Mouse (Mus musculus) right cerebral cortex, postnatal 14 days (tissue): ENCODE data around the gene Ipcef1.
A peak's percentile ranks its signal among the peaks of the same experiment; 100 is the strongest.
"Not testable (repeated sequence)": the region's sequence is repeated elsewhere in the genome, so short reads cannot be mapped to it uniquely, and the experiment has no call there.

Source experiments
- DNase-seq: peaks from one replicate; pipeline ENCODE4 v3.0.0; 2022

The Ipcef1 gene

DNA sequence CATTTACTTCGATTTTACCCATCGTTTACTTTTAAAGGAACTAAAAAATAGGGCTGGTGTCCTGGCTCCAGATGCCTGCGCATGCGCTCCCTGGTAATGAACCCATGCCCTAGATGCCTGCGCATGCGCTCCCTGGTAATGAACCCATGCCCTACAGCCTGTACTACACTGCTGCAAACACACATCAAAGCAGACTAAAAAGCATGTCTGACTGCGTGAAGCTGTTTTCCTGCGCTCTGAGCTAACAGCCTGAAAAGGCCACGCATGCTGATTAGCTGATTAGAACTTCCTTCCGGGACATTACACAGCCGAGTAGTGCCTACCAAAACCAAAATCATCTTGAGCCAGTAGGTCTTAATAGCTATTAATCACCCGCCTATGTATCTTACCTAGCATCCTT, 16.7 kb downstream of the Ipcef1 start:
- no peak for DNase-seq

- no peak for DNase-seq
Observed at GRCm38 (mm10) chr10:7033459-7033858, 18.8 kb downstream of the Ipcef1 start.

DNA sequence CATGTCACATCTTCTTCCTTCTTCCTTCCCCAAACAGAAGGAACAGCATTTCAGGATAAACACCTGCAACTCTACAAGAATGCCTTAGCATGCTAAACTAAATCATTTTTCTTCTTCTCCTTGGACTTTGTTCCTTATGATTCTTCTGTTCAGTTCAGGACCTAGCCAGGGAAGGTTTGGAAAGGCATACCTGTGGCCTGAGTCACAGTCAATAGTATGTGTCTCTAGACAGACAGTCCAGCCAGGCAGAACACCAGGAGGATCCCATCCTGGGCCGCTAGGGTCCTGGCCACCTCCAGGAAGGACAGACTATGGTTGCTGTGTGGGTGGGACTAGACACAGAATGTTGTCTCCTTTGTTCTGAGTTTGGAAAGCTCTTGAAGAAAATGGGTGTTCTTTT, 27.2 kb downstream of the Ipcef1 start:
- DNase-seq: no peak

- DNase-seq: no peak
Observed at GRCm38 (mm10) chr10:7020551-7020950, 31.7 kb downstream of the Ipcef1 start.

- DNase-seq: no peak
Observed at GRCm38 (mm10) chr10:7019781-7020386, 32.4 kb downstream of the Ipcef1 start.

DNA sequence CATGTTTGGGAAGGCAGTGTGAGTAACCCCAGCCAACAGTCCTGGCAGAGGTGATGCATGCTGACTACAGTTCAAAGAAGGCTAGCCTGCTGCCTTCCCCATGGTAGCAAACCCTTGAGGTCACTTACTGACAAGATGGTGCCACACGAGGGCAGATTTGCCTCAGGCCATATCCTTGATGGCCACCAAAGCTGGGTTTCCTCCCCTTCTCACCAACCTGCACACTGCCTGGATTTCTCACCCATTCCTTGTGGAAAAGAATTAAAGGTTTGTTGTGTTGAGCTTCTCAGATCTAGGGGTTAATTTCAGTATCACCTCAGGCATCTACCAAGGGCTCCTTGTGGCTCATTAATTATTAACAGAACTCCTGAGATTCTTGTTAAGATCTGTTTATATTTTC, 37.1 kb downstream of the Ipcef1 start:
- no peak for DNase-seq

GRCm38 (mm10) chr10:7010543-7010942, 41.7 kb downstream of the Ipcef1 start:
- no peak for DNase-seq

- DNase-seq: no peak
Observed at GRCm38 (mm10) chr10:7004980-7005538, 47.2 kb downstream of the Ipcef1 start.

GRCm38 (mm10) chr10:7003898-7004297, 48.4 kb downstream of the Ipcef1 start:
- not testable (repeated sequence) for DNase-seq

- no peak for DNase-seq
Observed at GRCm38 (mm10) chr10:6999355-6999754, 52.9 kb downstream of the Ipcef1 start.

DNA sequence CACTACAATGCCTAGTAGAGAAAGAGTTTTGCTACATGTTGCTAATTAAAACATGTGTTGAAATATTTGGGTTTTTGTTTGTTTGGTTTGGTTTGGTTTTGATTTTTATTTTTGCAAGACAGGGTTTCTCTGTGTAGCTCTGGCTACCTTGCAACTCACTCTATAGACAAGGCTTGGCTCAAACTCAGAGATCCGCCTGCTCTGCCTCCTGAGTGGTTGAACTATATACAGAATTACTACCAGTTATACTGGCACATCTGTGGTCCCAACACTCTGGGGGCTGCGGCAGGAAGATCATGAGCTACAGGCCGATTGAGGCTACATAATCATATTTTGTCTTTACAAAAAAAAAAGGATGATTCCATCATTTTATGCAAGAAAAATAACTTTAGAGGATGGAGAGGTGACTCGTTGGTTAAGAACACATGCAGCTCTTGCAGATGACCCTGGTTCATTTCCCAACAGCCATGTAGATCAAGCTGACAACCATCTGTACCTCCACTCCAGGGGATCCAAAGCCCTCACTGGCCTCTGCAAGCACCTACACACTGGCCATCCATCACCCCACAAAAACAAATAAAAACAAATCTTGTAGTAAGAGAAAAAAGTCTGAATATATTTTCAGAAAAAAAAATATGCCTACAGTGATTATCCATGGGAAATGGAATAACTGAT, 53.6 kb downstream of the Ipcef1 start:
- DNase-seq: no peak

DNA sequence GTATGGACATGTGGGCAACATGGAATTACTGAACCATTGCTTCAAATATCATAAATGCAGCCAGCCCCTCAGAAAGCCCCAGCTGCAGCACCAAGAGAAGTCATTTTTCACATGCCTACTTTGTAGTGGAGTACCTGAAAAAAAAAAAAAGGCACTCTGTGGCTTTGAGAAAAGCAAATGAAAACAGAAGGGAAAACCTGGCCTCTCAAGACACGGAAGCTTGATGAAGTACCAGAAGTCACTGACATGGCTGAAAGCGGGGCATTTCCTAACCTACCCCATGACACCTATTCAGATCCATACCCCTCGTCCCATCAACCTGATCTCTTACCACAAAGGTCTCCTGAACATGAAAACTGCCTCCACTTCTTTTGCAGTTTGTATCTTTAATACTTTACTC, 55.4 kb downstream of the Ipcef1 start:
- DNase-seq: no peak

GRCm38 (mm10) chr10:6988555-6988954, 63.7 kb downstream of the Ipcef1 start:
- no peak for DNase-seq

- no peak for DNase-seq
Observed at GRCm38 (mm10) chr10:6987399-6988098, 64.7 kb downstream of the Ipcef1 start.

GRCm38 (mm10) chr10:6986246-6986645, 66.0 kb downstream of the Ipcef1 start:
- DNase-seq: no peak

DNA sequence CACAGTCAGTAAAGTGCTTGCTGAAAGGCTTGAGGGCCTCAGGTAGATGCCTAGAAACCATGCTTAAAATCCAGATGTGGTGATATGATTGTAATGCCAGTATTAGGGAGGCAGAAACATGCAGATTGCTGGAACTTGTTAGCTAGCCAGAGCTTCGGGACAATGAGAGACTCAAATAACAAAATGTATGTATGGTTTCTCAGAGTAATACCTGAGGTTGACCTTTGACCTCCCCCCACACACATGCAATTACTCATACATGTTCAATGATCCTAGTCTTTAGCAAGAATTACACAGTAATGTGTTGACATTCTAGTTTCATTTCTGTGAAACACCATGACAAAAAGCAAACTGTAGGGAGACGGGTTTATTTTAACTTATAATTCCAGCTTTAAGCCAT, 68.8 kb downstream of the Ipcef1 start:
- no peak for DNase-seq

DNA sequence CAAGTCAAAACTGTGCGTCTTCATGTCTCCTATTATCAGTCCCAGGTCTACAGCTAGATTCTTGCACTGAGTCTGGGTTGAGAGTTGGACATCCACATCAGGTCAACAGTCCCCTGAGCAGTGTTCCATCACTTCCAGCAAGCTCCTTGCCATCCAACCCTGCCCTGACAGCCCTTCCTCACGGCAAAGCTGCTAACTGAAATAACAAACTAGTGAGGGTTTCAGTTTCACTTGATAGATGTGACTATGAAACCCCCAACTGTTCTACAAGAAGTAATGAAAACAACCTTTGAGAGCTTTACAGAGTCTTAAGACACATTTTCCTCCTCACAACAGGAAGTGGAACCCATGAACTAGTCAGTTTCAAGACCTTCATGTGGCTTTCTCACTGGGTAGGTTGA, 69.5 kb downstream of the Ipcef1 start:
- DNase-seq: no peak

- peak; percentile 5 for DNase-seq
Observed at GRCm38 (mm10) chr10:6980236-6980635, 72.0 kb downstream of the Ipcef1 start.

DNA sequence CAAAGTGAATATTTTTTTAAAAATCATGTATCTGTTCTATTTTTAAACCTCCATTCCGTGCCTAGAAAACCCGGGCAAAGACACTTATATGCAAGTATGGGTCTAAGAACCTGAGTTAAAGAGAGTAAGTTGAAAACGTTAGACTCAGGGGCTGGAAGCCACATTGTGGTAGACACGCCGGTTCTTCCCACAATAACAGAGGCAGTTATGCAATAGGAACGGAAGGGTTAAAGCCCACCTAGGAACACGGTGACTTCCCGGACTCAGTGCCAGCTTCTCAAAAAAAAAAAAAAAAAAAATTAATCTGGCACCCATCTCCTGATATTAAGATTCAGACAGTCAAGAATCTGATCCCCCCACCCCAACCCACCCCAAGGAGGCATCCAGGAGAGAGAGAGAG, 72.5 kb downstream of the Ipcef1 start:
- DNase-seq: no peak

DNA sequence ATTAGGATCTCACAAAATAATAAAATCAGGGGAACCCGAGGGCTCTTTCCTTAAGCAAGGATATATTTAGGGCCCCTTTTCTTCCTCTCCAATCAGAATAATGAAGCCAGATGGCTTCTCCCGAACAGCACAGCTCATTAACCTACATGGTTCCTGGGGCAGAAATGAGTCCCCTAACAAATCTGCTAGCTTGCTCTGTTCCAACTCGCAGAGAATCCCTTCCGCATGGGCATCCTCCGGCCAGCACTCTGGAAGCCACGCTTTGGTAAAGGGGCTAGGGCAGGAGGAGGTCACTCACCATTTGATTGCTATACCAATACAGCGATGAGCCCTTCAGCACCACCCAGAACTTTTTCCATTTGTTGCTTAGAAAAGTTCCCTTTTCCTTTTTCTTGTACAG, 73.1 kb downstream of the Ipcef1 start:
- DNase-seq: no peak

DNA sequence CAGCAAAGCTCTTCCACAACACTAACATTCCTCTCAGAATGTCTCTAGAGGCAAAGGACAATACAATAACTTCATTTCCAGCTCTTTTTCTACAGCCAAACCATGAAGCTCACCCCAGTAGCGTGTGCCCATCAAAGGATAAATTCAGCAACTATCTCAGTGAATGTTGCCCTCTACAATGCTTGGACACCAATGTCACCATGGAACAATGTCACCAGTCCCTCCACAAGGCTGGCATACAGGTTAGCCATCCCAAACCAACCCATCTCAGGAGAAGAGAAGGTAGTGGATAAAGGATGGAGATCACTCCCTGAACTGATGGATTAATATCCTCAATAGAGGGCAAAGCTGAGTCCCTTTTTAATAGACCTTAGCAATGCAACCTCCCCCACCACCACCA, 73.5 kb downstream of the Ipcef1 start:
- DNase-seq: no peak

DNA sequence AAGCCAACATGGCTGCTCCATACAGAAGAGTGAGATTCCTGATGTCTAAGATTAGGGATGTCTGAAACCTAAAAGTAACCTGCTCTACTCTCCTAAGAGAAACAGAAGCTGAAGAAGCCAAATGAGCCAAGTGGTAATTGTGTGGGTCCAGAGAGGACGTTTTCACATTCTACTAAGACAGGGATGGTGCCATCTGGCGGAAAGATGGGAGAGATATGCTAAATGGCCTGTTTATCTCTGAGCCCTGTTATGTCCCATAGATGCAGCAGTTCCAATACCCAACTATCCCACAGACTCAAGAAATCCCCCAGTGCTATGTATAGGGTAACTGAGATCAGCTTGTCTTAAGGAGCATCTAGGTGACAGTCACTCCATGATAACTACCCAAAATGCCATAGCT, 74.4 kb downstream of the Ipcef1 start:
- DNase-seq: peak; percentile 12

DNA sequence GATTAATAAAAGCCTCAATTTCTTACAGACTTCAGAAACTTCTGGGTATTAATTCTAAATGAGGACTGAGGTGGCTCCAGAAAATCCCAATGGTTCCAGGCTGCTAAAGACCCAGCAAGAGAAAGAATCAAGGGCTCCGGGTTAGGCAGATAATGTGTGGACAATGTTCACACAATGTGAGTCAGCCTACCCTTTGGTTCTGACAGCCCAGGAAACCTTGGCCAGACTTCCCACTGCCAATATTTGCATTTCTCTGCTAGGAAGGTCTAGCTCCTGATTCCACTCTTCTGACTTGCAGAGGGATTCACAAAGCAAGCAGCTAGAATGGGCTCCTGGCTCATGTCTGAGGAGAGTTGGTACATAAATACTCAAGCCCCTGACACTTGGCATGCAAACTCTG, 83.9 kb downstream of the Ipcef1 start:
- DNase-seq: no peak
